Mouse (Mus musculus) liver, postnatal 0 days (tissue): Measurements from ENCODE around the gene Gm20388.

Experiments used
- CTCF ChIP-seq: sonication (generic); IDR thresholded peaks from 2 replicates; pipeline ENCODE4 v1.5.1; 2016; ENCODE audit warnings: antibody characterized with exemption, low read depth
- EP300 ChIP-seq: IDR thresholded peaks from 2 replicates; pipeline ENCODE4 v1.6.1; 2016; ENCODE audit warnings: antibody characterized with exemption, low read depth, mild to moderate bottlenecking

DNA sequence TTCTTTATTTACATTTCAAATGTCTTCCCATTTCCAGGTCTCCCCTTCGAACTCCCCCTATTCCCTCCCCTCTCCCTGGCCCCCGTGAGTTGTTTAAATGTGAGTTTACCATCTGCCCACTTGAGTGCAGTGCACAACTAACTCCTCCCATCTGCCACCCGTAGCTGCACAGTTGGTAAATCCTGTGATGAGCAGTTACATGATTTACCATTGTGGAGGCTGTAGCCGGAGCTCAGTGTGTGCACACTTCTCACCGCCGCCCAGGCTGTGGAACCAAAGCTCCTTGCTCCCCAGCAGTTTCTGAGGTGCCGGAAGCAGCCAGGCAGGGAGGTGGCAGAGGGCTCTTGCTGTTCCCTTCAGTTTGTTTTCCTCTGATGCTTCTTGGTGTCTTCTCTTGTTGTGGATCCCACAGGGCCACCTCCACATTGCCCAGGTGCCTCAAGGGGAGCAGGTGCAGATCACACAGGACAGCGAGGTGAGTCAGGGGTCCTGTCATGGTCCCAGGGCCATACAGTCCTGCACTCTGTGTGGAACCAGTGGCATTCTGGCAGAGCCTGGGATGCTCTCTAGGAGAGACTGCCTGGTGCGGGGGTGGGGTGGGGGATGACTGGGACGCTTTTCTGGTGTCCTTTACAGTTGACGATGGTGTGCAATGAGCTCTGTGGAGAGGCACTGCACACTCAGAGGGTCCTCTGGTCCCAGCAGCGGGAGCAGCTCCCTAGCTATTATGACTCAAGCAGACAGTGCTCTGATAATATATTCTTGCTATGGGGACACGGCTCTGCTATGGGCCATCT lies 2096.2 kb downstream of the Gm20388 start:
- no peak for TF ChIP-seq CTCF
- TF ChIP-seq EP300: no peak
